Mouse (Mus musculus): ENCODE results near the gene Trim3.

Trim3 gene

GRCm38 (mm10) chr7:105556406-105556805, 77.0 kb downstream of the Trim3 start:
- no peak for DNase-seq

GRCm38 (mm10) chr7:105555571-105555970, 77.8 kb downstream of the Trim3 start:
- DNase-seq = no peak

Measured in kidney, adult 11 months (tissue).